Mouse (Mus musculus): Measurements from ENCODE around the gene Ces2e. TPM values are rescaled to one million over a fixed set of nuclear protein-coding genes. Genes with fewer than 3 reads are reported as not detected.

Gene Ces2e
- total RNA-seq (2023): not detected in 4 replicates

GRCm38 (mm10) chr8:104925972-104926596, at the start of gene Ces2e:
Gene Ces2e (plus strand): TSS chr8:104926260.

GRCm38 (mm10) chr8:104947056-104947455, 21.0 kb downstream of the Ces2e start, which contains the start of gene Ces2f:
Gene Ces2f (plus strand): TSS chr8:104947356.

GRCm38 (mm10) chr8:104961537-104961961, 35.5 kb downstream of the Ces2e start, which contains the start of gene Ces2g:
Gene Ces2g (plus strand): TSS chr8:104961718.

Other genes with a start within 250 kb of the Ces2e start
- not detected in 4 replicates for gene Ces2a, start 192.3 kb upstream of the Ces2e start, total RNA-seq (2023)
- not detected in 4 replicates for gene Ces2b, start 94.7 kb upstream of the Ces2e start, total RNA-seq (2023)
- 0.30 TPM in 1 of 4 replicates, not detected in the others for gene Ces2c, start 79.2 kb upstream of the Ces2e start, total RNA-seq (2023)
- not detected in 4 replicates for gene Ces2f, start 21.1 kb downstream of the Ces2e start, total RNA-seq (2023)
- gene Ces2g, start 35.5 kb downstream of the Ces2e start, total RNA-seq (2023): 0.19 TPM in 1 of 4 replicates, not detected in the others
- not detected in 4 replicates for gene Ces2h, start 74.6 kb downstream of the Ces2e start, total RNA-seq (2023)
- not detected in 4 replicates for gene Ces3a, start 122.3 kb downstream of the Ces2e start, total RNA-seq (2023)
- not detected in 4 replicates for gene Ces3b, start 157.5 kb downstream of the Ces2e start, total RNA-seq (2023)
- not detected in 4 replicates for gene Ces4a, start 205.5 kb downstream of the Ces2e start, total RNA-seq (2023)
- gene Cbfb, start 244.4 kb downstream of the Ces2e start, total RNA-seq (2023): 87.1 to 101 TPM (median 95.3 TPM) in 4 replicates

Measured in B cell, adult 62 days (primary cell).